Comparison of ENCODE assay signal across 21 mouse cellular contexts in genomic region chr1:170704911-170705594, GRCm38 (mm10).
DNase-seq lines count a peak whose midpoint lies in the region; ATAC-seq and TF ChIP-seq lines count a peak whose summit lies in the region.
"Had no signal": no experiment of that assay in that cellular context is flagged by ENCODE, and none has a peak within 500 bp of the region (broad histone marks: within the 10 kb centered on the region; RNA-seq: fewer than 3 reads in every experiment).

No protein-coding gene starts in this region.

- H3K27ac ChIP-seq in hindbrain, postnatal 0 days: no peak overlapping the region
- H3K27ac ChIP-seq in hindbrain, embryonic 10.5 days: no peak overlapping the region
- no peak overlapping the region for H3K27ac ChIP-seq in forebrain, embryonic 15.5 days (replicated peaks)
- H3K27ac ChIP-seq: embryonic facial prominence, embryonic 13.5 days; heart, embryonic 10.5 days; hindbrain, embryonic 13.5 days; intestine, embryonic 15.5 days had no signal

- no peak for ATAC-seq in hindbrain, postnatal 0 days
- ATAC-seq in forebrain, embryonic 15.5 days (replicated peaks): peak; percentile 73
- ATAC-seq: activated CD4-positive, CD25-positive, alpha-beta regulatory T cell, adult 4 months; intestine, embryonic 15.5 days; Patski had no signal

- H3K4me1 ChIP-seq in hindbrain, postnatal 0 days (ENCODE audit: insufficient read depth, low read length): no peaks in the 10 kb centered on the region
- peaks cover 13% of the 10 kb centered on the region; the same call in 1 of the 2 replicates for H3K4me1 ChIP-seq in hindbrain, embryonic 10.5 days (replicated peaks)
- H3K4me1 ChIP-seq in forebrain, embryonic 15.5 days: no peaks in the 10 kb centered on the region
- H3K4me1 ChIP-seq: hindbrain, embryonic 13.5 days; intestine, embryonic 15.5 days had no signal

- 0 out of 2 replicates have a peak, but pooled peaks cover 2% of the 10 kb centered on the region for H3K36me3 ChIP-seq in hindbrain, postnatal 0 days (ENCODE audit: insufficient read depth, low read length)
- peaks cover 4% of the 10 kb centered on the region for H3K36me3 ChIP-seq in hindbrain, embryonic 10.5 days
- H3K36me3 ChIP-seq in forebrain, embryonic 15.5 days: no peaks in the 10 kb centered on the region
- H3K36me3 ChIP-seq: intestine, embryonic 15.5 days had no signal

- no peak overlapping the region for H3K4me3 ChIP-seq in hindbrain, postnatal 0 days (ENCODE audit: low read length)
- H3K4me3 ChIP-seq in hindbrain, embryonic 10.5 days: no peak overlapping the region
- H3K4me3 ChIP-seq in forebrain, embryonic 15.5 days: no peak overlapping the region
- H3K4me3 ChIP-seq: embryonic facial prominence, embryonic 13.5 days; heart, embryonic 10.5 days; hindbrain, embryonic 13.5 days; intestine, embryonic 15.5 days had no signal

- H3K27me3 ChIP-seq in hindbrain, postnatal 0 days (ENCODE audit: insufficient read depth, low read length): no peaks in the 10 kb centered on the region
- no peaks in the 10 kb centered on the region for H3K27me3 ChIP-seq in hindbrain, embryonic 10.5 days (ENCODE audit: insufficient read depth, poor library complexity, severe bottlenecking)
- H3K27me3 ChIP-seq in forebrain, embryonic 15.5 days: no peaks in the 10 kb centered on the region
- H3K27me3 ChIP-seq: embryonic facial prominence, embryonic 13.5 days; hindbrain, embryonic 13.5 days; intestine, embryonic 15.5 days; Patski had no signal

- H3K4me2 ChIP-seq in hindbrain, postnatal 0 days (ENCODE audit: low read depth, low read length): no peak overlapping the region
- no peak overlapping the region for H3K4me2 ChIP-seq in forebrain, embryonic 15.5 days (replicated peaks)
- H3K4me2 ChIP-seq: embryonic facial prominence, embryonic 13.5 days; hindbrain, embryonic 13.5 days; intestine, embryonic 15.5 days had no signal

- DNase-seq in hindbrain, postnatal 0 days (ENCODE audit: low spot score): peak; percentile 27
- DNase-seq in hindbrain, embryonic 10.5 days (ENCODE audit: low spot score): no peak
- peak; percentile 57 for DNase-seq in Muller cell, postnatal 12 days (ENCODE audit: inconsistent ontology term)
- DNase-seq in gastrocnemius, adult 8-10 months (ENCODE audit: low spot score in 2 of 2): no peak
- no peak for DNase-seq in frontal cortex, postnatal 10 days (ENCODE audit: low spot score in 2 of 2)
- no peak for DNase-seq in yolk sac, embryonic 10.5 days (ENCODE audit: low spot score)
- DNase-seq: adrenal gland, postnatal 14 days; cerebellum, adult 18-20 months; cerebellum, adult 9-11 months; cerebellum, postnatal 36 days; gastrocnemius, postnatal 25 days; heart, postnatal 10 days; heart, postnatal 4 days; kidney, adult 18-20 months had no signal

- H3K9ac ChIP-seq in hindbrain, postnatal 0 days (replicated peaks; ENCODE audit: low read length): no peak overlapping the region
- no peak overlapping the region for H3K9ac ChIP-seq in forebrain, embryonic 15.5 days (replicated peaks)
- H3K9ac ChIP-seq: embryonic facial prominence, embryonic 13.5 days; hindbrain, embryonic 13.5 days; intestine, embryonic 15.5 days had no signal

- TF ChIP-seq CTCF in hindbrain, postnatal 0 days (IDR thresholded peaks at IDR 0.05; ENCODE audit: low read depth): no peak

- 63% methylated on average over 4 of the region's 4 CpGs for WGBS in hindbrain, postnatal 0 days
- 80% methylated on average over 4 of the region's 4 CpGs for WGBS in hindbrain, embryonic 10.5 days
- WGBS in forebrain, embryonic 15.5 days: 29% methylated on average over 4 of the region's 4 CpGs

- H3K9me3 ChIP-seq in hindbrain, postnatal 0 days (ENCODE audit: low read length): no peaks in the 10 kb centered on the region
- H3K9me3 ChIP-seq in hindbrain, embryonic 10.5 days: no peaks in the 10 kb centered on the region
- H3K9me3 ChIP-seq in forebrain, embryonic 15.5 days: no peaks in the 10 kb centered on the region
- H3K9me3 ChIP-seq: embryonic facial prominence, embryonic 13.5 days; heart, embryonic 10.5 days; hindbrain, embryonic 13.5 days; intestine, embryonic 15.5 days had no signal

Comparison
In these comparisons a context has a peak if more than half of its experiments do, and no peak if none do; other contexts are left out.
1. DNase-seq: peak in hindbrain, postnatal 0 days (single experiment) and Muller cell, postnatal 12 days (single experiment); none in hindbrain, embryonic 10.5 days (single experiment), gastrocnemius, adult 8-10 months (0 of 2), frontal cortex, postnatal 10 days (0 of 2) and yolk sac, embryonic 10.5 days (single experiment).